In the genomic region with DNA sequence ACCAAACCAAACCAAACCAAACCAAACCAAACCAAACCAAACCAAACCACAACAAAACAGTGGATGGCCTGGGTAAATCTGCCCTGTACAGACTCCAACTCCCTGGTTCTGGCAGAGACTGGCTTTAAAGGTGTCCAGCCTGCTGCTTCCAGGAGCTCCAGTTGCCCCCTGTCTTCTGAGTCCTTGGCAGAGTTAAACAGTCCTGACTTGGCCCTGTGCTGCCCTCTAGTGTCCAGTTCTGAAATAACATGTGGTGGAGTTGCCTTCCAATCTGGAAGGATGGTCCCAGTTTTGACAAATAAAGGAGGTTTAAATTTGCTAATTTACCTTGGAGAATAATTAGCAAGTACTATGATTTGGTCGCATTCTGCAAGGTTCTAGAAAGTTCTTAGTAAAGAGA, we compare ENCODE assay signal across 9 mouse cellular contexts.
DNase-seq lines count a peak whose midpoint lies in the region; ATAC-seq and TF ChIP-seq lines count a peak whose summit lies in the region.
"Had no signal": no experiment of that assay in that cellular context is flagged by ENCODE, and none has a peak within 500 bp of the region (broad histone marks: within the 10 kb centered on the region; RNA-seq: fewer than 3 reads in every experiment).

No protein-coding gene starts in this region.

- WGBS in embryonic facial prominence, embryonic 11.5 days = 3% methylated on average over 1 of the region's 1 CpGs
- WGBS in kidney, embryonic 14.5 days = 0% methylated on average over 1 of the region's 1 CpGs
- 5% methylated on average over 1 of the region's 1 CpGs for WGBS in limb, embryonic 15.5 days
- WGBS in neural tube, embryonic 13.5 days = 0% methylated on average over 1 of the region's 1 CpGs
- WGBS in stomach, postnatal 0 days = 0% methylated on average over 1 of the region's 1 CpGs

- H3K27ac ChIP-seq in embryonic facial prominence, embryonic 11.5 days (replicated peaks; ENCODE audit: low read depth, low read length) = no peak overlapping the region
- no peak overlapping the region for H3K27ac ChIP-seq in kidney, embryonic 14.5 days (ENCODE audit: low read depth, low read length)
- peak overlapping the region; percentile 34 for H3K27ac ChIP-seq in limb, embryonic 15.5 days
- H3K27ac ChIP-seq in neural tube, embryonic 13.5 days (replicated peaks) = no peak overlapping the region
- no peak overlapping the region for H3K27ac ChIP-seq in stomach, postnatal 0 days (replicated peaks)

- TF ChIP-seq CTCF in stomach, postnatal 0 days (IDR thresholded peaks at IDR 0.05; ENCODE audit: low read depth) = peak; percentile 98

- H3K4me3 ChIP-seq in embryonic facial prominence, embryonic 11.5 days (ENCODE audit: low read depth, low read length) = no peak overlapping the region
- H3K4me3 ChIP-seq in kidney, embryonic 14.5 days (ENCODE audit: low read length) = no peak overlapping the region
- no peak overlapping the region for H3K4me3 ChIP-seq in limb, embryonic 15.5 days
- no peak overlapping the region for H3K4me3 ChIP-seq in neural tube, embryonic 13.5 days
- no peak overlapping the region for H3K4me3 ChIP-seq in stomach, postnatal 0 days (ENCODE audit: low read depth, low read length)
- H3K4me3 ChIP-seq: erythroblast, embryonic 14.5 days had no signal

- peak; percentile 60 for DNase-seq in A20 (ENCODE audit: low read depth, low spot score)
- peak; percentile 92 for DNase-seq in adrenal gland, postnatal 10 days
- peak; percentile 90 for DNase-seq in embryonic facial prominence, embryonic 11.5 days (ENCODE audit: low spot score)
- DNase-seq in heart, adult 8-10 months (ENCODE audit: low spot score) = peak; percentile 89
- peak; percentile 76 for DNase-seq in stomach, postnatal 0 days (ENCODE audit: low spot score)

- no peaks in the 10 kb centered on the region for H3K27me3 ChIP-seq in embryonic facial prominence, embryonic 11.5 days (ENCODE audit: control insufficient read depth, insufficient read depth, low read length)
- no peaks in the 10 kb centered on the region for H3K27me3 ChIP-seq in kidney, embryonic 14.5 days (ENCODE audit: control insufficient read depth, insufficient read depth, low read length)
- H3K27me3 ChIP-seq in limb, embryonic 15.5 days = no peaks in the 10 kb centered on the region
- no peaks in the 10 kb centered on the region for H3K27me3 ChIP-seq in neural tube, embryonic 13.5 days
- H3K27me3 ChIP-seq in stomach, postnatal 0 days (ENCODE audit: control insufficient read depth, insufficient read depth, low read length) = no peaks in the 10 kb centered on the region

- H3K4me1 ChIP-seq in embryonic facial prominence, embryonic 11.5 days (ENCODE audit: control insufficient read depth, insufficient read depth, low read length) = peaks cover 2% of the 10 kb centered on the region; the same call in 1 of the 2 replicates
- peaks cover 3% of the 10 kb centered on the region; the same call in 1 of the 2 replicates for H3K4me1 ChIP-seq in kidney, embryonic 14.5 days (ENCODE audit: control insufficient read depth, insufficient read depth, low read length)
- H3K4me1 ChIP-seq in limb, embryonic 15.5 days = peaks cover 39% of the 10 kb centered on the region
- peaks cover 20% of the 10 kb centered on the region for H3K4me1 ChIP-seq in neural tube, embryonic 13.5 days (replicated peaks)
- H3K4me1 ChIP-seq in stomach, postnatal 0 days (replicated peaks; ENCODE audit: control insufficient read depth, insufficient read depth) = no peaks in the 10 kb centered on the region

- no peak overlapping the region for H3K9ac ChIP-seq in embryonic facial prominence, embryonic 11.5 days (replicated peaks; ENCODE audit: low read length)
- H3K9ac ChIP-seq in kidney, embryonic 14.5 days (ENCODE audit: low read depth, low read length) = no peak overlapping the region
- H3K9ac ChIP-seq in limb, embryonic 15.5 days = no peak overlapping the region
- no peak overlapping the region for H3K9ac ChIP-seq in neural tube, embryonic 13.5 days
- H3K9ac ChIP-seq in stomach, postnatal 0 days (ENCODE audit: low read length) = no peak overlapping the region

- ATAC-seq in embryonic facial prominence, embryonic 11.5 days (replicated peaks; ENCODE audit: insufficient number of reproducible peaks, low FRiP score, low TSS enrichment, low read depth) = peak; percentile 57; the same call in 1 of the 2 replicates
- peak; percentile 74 for ATAC-seq in kidney, embryonic 14.5 days (ENCODE audit: low FRiP score, low TSS enrichment)
- no peak for ATAC-seq in limb, embryonic 15.5 days (ENCODE audit: insufficient number of reproducible peaks, low FRiP score, low TSS enrichment, low read depth)
- peak; percentile 50 for ATAC-seq in neural tube, embryonic 13.5 days (ENCODE audit: low read depth)
- ATAC-seq in stomach, postnatal 0 days (ENCODE audit: low FRiP score, low TSS enrichment) = peak; percentile 54; the same call in 1 of the 2 replicates

- no peaks in the 10 kb centered on the region for H3K36me3 ChIP-seq in embryonic facial prominence, embryonic 11.5 days (replicated peaks; ENCODE audit: control insufficient read depth, insufficient read depth, low read depth, low read length)
- H3K36me3 ChIP-seq in kidney, embryonic 14.5 days (ENCODE audit: control insufficient read depth, insufficient read depth, low read length) = no peaks in the 10 kb centered on the region
- H3K36me3 ChIP-seq in limb, embryonic 15.5 days = no peaks in the 10 kb centered on the region
- H3K36me3 ChIP-seq in neural tube, embryonic 13.5 days = no peaks in the 10 kb centered on the region
- H3K36me3 ChIP-seq in stomach, postnatal 0 days (ENCODE audit: control insufficient read depth, insufficient read depth, low read length) = no peaks in the 10 kb centered on the region

- TF ChIP-seq EP300 in stomach, postnatal 0 days (optimal IDR thresholded peaks at IDR 0.05) = no peak

- no peak overlapping the region for H3K4me2 ChIP-seq in embryonic facial prominence, embryonic 11.5 days (ENCODE audit: low read depth, low read length)
- no peak overlapping the region for H3K4me2 ChIP-seq in kidney, embryonic 14.5 days (replicated peaks; ENCODE audit: low read depth, low read length)
- no peak overlapping the region for H3K4me2 ChIP-seq in limb, embryonic 15.5 days
- H3K4me2 ChIP-seq in neural tube, embryonic 13.5 days = no peak overlapping the region
- no peak overlapping the region for H3K4me2 ChIP-seq in stomach, postnatal 0 days (replicated peaks; ENCODE audit: low read depth)

- no peaks in the 10 kb centered on the region for H3K9me3 ChIP-seq in embryonic facial prominence, embryonic 11.5 days (replicated peaks; ENCODE audit: control insufficient read depth, low read length)
- no peaks in the 10 kb centered on the region for H3K9me3 ChIP-seq in kidney, embryonic 14.5 days (ENCODE audit: control insufficient read depth, low read length)
- no peaks in the 10 kb centered on the region for H3K9me3 ChIP-seq in limb, embryonic 15.5 days
- H3K9me3 ChIP-seq in neural tube, embryonic 13.5 days = no peaks in the 10 kb centered on the region
- H3K9me3 ChIP-seq in stomach, postnatal 0 days (ENCODE audit: control insufficient read depth, low read length) = no peaks in the 10 kb centered on the region
